In the genomic region with DNA sequence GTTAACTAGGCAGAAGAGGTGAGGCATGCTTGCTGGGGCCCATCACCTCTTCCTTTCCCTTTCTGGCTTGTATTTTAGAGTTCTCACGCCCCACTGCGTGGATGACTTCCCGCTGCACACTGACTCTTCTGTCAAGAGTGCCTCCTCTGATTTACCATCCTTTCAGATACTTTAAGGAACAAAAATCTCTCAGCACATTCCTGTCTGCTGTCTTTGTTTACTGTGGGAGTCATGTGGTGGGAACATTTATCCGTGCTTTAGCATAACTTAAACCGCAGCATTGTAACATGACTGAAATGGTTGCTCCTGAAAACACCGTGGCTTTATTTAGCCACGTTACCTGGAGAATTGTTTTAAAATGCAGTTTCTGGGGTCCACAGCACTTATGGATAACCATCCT, we compare ENCODE assay signal across 18 mouse cellular contexts.
"Had no signal": no experiment of that assay in that cellular context is flagged by ENCODE, and none has a peak within 500 bp of the region (broad histone marks: within the 10 kb centered on the region; RNA-seq: fewer than 3 reads in every experiment).

No protein-coding gene starts in this region.

- H3K27ac ChIP-seq: left cerebral cortex, adult 2 months; liver, embryonic 13.5 days; midbrain, embryonic 10.5 days; midbrain, embryonic 13.5 days; neural tube, embryonic 13.5 days; stomach, embryonic 15.5 days had no signal

- H3K36me3 ChIP-seq: stomach, embryonic 15.5 days had no signal

- ATAC-seq: intestine, embryonic 16.5 days; lung, postnatal 0 days; midbrain, embryonic 13.5 days; midbrain, embryonic 16.5 days had no signal

- H3K4me2 ChIP-seq: liver, embryonic 13.5 days; midbrain, embryonic 13.5 days; neural tube, embryonic 13.5 days; stomach, embryonic 15.5 days had no signal

- H3K27me3 ChIP-seq: liver, embryonic 13.5 days; megakaryocyte, embryonic 14.5 days; midbrain, embryonic 13.5 days; neural tube, embryonic 13.5 days; stomach, embryonic 15.5 days had no signal

- DNase-seq: kidney, postnatal 36 days; layer of hippocampus, postnatal 36 days; liver, embryonic 13.5 days; lung, adult 2 months; retina, postnatal 1 day; right cerebral cortex, postnatal 25 days; spleen, adult 18-20 months; thymus, postnatal 25 days had no signal

- H3K9ac ChIP-seq: liver, embryonic 13.5 days; midbrain, embryonic 13.5 days; neural tube, embryonic 13.5 days; stomach, embryonic 15.5 days had no signal

- H3K9me3 ChIP-seq: liver, embryonic 13.5 days; neural tube, embryonic 13.5 days; stomach, embryonic 15.5 days had no signal

- H3K4me3 ChIP-seq: left cerebral cortex, adult 2 months; liver, embryonic 13.5 days; megakaryocyte, embryonic 14.5 days; midbrain, embryonic 10.5 days; midbrain, embryonic 13.5 days; myocyte; neural tube, embryonic 13.5 days; stomach, embryonic 15.5 days had no signal

- H3K4me1 ChIP-seq: liver, embryonic 13.5 days; stomach, embryonic 15.5 days had no signal
